ENCODE assay signal across 9 mouse cellular contexts in the genomic region with DNA sequence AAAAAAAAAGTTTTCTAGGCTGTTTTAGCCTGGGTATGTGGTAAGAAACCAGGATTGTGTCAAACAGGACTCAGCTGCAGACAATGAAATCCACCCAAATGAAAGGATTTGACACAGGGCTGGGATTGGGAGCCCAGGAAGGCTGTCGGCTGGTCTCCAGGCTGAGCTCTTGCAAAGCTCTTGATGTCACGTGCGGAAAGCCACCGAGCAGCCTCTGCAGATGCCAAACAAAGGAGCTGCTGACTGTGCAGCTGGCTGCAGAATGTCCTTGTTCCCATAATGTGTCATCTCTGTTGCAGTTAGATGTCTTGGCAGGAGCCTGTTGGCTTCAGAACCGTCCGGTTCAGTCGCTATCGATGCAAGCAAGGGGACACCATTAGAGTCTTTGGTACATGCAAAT. TPM values are rescaled to one million over a fixed set of nuclear protein-coding genes. Genes with fewer than 3 reads are reported as not detected.
DNase-seq lines count a peak whose midpoint lies in the region; ATAC-seq and TF ChIP-seq lines count a peak whose summit lies in the region.
"Had no signal": no experiment of that assay in that cellular context is flagged by ENCODE, and none has a peak within 500 bp of the region (broad histone marks: within the 10 kb centered on the region; RNA-seq: fewer than 3 reads in every experiment).

No protein-coding gene starts in this region.

- DNase-seq in heart, adult 18-20 months, result peak; percentile 8 to 37
- DNase-seq in heart, adult 8-10 months (ENCODE audit: low spot score), result no peak
- peak; percentile 78 for DNase-seq in Muller cell, postnatal 12 days (ENCODE audit: inconsistent ontology term)
- peak; percentile 14 for DNase-seq in embryonic facial prominence, embryonic 10.5 days (ENCODE audit: low spot score)
- peak; percentile 82 for DNase-seq in lung, postnatal 0 days (ENCODE audit: low spot score)
- no peak for DNase-seq in spleen, postnatal 4 days (ENCODE audit: low spot score in 2 of 2)
- no peak for DNase-seq in testis, postnatal 14 days (ENCODE audit: low spot score)
- DNase-seq: spleen, adult 18-20 months had no signal

- H3K4me2 ChIP-seq in lung, postnatal 0 days (replicated peaks; ENCODE audit: low read depth, low read length), result no peak overlapping the region
- H3K4me2 ChIP-seq in intestine, embryonic 15.5 days (replicated peaks), result no peak overlapping the region

- ATAC-seq in lung, postnatal 0 days, result peak; percentile 93
- no peak for ATAC-seq in intestine, embryonic 15.5 days

- no peaks in the 10 kb centered on the region for H3K36me3 ChIP-seq in embryonic facial prominence, embryonic 10.5 days (replicated peaks)
- no peaks in the 10 kb centered on the region for H3K36me3 ChIP-seq in lung, postnatal 0 days (ENCODE audit: insufficient read depth, low read length)
- no peaks in the 10 kb centered on the region for H3K36me3 ChIP-seq in intestine, embryonic 15.5 days

- TF ChIP-seq EP300 in lung, postnatal 0 days (IDR thresholded peaks at IDR 0.05), result no peak

- 0 out of 2 replicates have a peak overlapping the region, but pooled peaks have one; percentile 36 for H3K27ac ChIP-seq in embryonic facial prominence, embryonic 10.5 days (replicated peaks)
- H3K27ac ChIP-seq in lung, postnatal 0 days (ENCODE audit: low read length), result no peak overlapping the region
- no peak overlapping the region for H3K27ac ChIP-seq in intestine, embryonic 15.5 days

- TF ChIP-seq CTCF in lung, postnatal 0 days (IDR thresholded peaks at IDR 0.05), result no peak

- no peak overlapping the region for H3K4me3 ChIP-seq in embryonic facial prominence, embryonic 10.5 days
- no peak overlapping the region for H3K4me3 ChIP-seq in lung, postnatal 0 days (ENCODE audit: low read depth, low read length)
- H3K4me3 ChIP-seq in intestine, embryonic 15.5 days (replicated peaks), result no peak overlapping the region

- no peaks in the 10 kb centered on the region for H3K27me3 ChIP-seq in embryonic facial prominence, embryonic 10.5 days (replicated peaks; ENCODE audit: low read depth, poor library complexity, severe bottlenecking)
- H3K27me3 ChIP-seq in lung, postnatal 0 days (replicated peaks; ENCODE audit: insufficient read depth, low read length), result no peaks in the 10 kb centered on the region
- no peaks in the 10 kb centered on the region for H3K27me3 ChIP-seq in intestine, embryonic 15.5 days (replicated peaks)

- no peaks in the 10 kb centered on the region for H3K9me3 ChIP-seq in embryonic facial prominence, embryonic 10.5 days
- H3K9me3 ChIP-seq in lung, postnatal 0 days (ENCODE audit: low read length), result no peaks in the 10 kb centered on the region
- H3K9me3 ChIP-seq in intestine, embryonic 15.5 days, result no peaks in the 10 kb centered on the region

- no peaks in the 10 kb centered on the region for H3K4me1 ChIP-seq in embryonic facial prominence, embryonic 10.5 days
- H3K4me1 ChIP-seq in lung, postnatal 0 days (ENCODE audit: insufficient read depth, low read depth, low read length), result no peaks in the 10 kb centered on the region
- no peaks in the 10 kb centered on the region for H3K4me1 ChIP-seq in intestine, embryonic 15.5 days (replicated peaks)

- no peak overlapping the region for H3K9ac ChIP-seq in lung, postnatal 0 days (replicated peaks; ENCODE audit: low read depth)
- no peak overlapping the region for H3K9ac ChIP-seq in intestine, embryonic 15.5 days

- 73% methylated on average over 8 of the region's 8 CpGs for WGBS in embryonic facial prominence, embryonic 10.5 days
- 42% methylated on average over 8 of the region's 8 CpGs for WGBS in lung, postnatal 0 days
- 69% methylated on average over 8 of the region's 8 CpGs for WGBS in intestine, embryonic 15.5 days

RNA-seq across cellular contexts. Expression of a gene that starts 56.1 kb away (rescaled TPM):
- 1 to 10 TPM; 2.8 to 3.1 TPM for total RNA-seq in heart, adult 18-20 months (2021)
- 1 to 10 TPM; 2.8 to 3.3 (median 3.1) TPM for total RNA-seq in heart, adult 8-10 months (2022)
- polyA plus RNA-seq in embryonic facial prominence, embryonic 10.5 days (2016; fragmentation: Nextera tagmentation; extraction: Ambion mirVana), result 6.7 and 8.0 TPM in 2 replicates
- polyA plus RNA-seq in lung, postnatal 0 days (2015; fragmentation: Nextera tagmentation; extraction: Ambion mirVana), result 3.1 and 3.2 TPM in 2 replicates
- 4.2 and 5.4 TPM in 2 replicates for polyA plus RNA-seq in intestine, embryonic 15.5 days (2015; fragmentation: Nextera tagmentation; extraction: Ambion mirVana)

Comparison
In these comparisons a context has a peak if more than half of its experiments do, and no peak if none do; other contexts are left out.
1. DNase-seq: peak in heart, adult 18-20 months (2 of 2), Muller cell, postnatal 12 days (single experiment), embryonic facial prominence, embryonic 10.5 days (single experiment) and lung, postnatal 0 days (single experiment); none in heart, adult 8-10 months (single experiment), spleen, postnatal 4 days (0 of 2) and testis, postnatal 14 days (single experiment).